Mouse (Mus musculus) MEL (cell line): ENCODE data around the gene 2300009A05Rik.

Source experiments
- CHD1 ChIP-seq: IDR thresholded peaks from 2 replicates; pipeline ENCODE4 v1.6.1; 2012; ENCODE audit warnings: low read depth, mild to moderate bottlenecking, inconsistent platforms, low read length, improper control_type of control experiment
- CTCF ChIP-seq, 3 experiments: IDR thresholded peaks in 2 of 3; conservative IDR thresholded peaks in 1 of 3; 2 replicates each; pipeline ENCODE4 v1.5.1; 2011 to 2012; ENCODE audit warnings: low read length in 3 of 3, low read depth in 2 of 3, mild to moderate bottlenecking in 2 of 3, improper control_type of control experiment in 1 of 3, inconsistent platforms in 1 of 3, mixed read lengths in 1 of 3, moderate library complexity in 1 of 3; ENCODE audit not compliant: control insufficient read depth in 1 of 3, insufficient read depth in 1 of 3, poor library complexity in 1 of 3, severe bottlenecking in 1 of 3
- ELF1 ChIP-seq: IDR thresholded peaks from 2 replicates; pipeline ENCODE4 v1.6.1; 2014; ENCODE audit warnings: low read depth, mild to moderate bottlenecking, inconsistent platforms, low read length, improper control_type of control experiment, moderate library complexity
- EP300 ChIP-seq, 2 experiments: IDR thresholded peaks; 2 replicates each; pipeline ENCODE4 v1.6.1; 2011; ENCODE audit warnings: improper control_type of control experiment in 2 of 2, low read length in 2 of 2, low read depth in 1 of 2, mild to moderate bottlenecking in 1 of 2
- MAZ ChIP-seq: IDR thresholded peaks from 2 replicates; pipeline ENCODE4 v1.6.1; 2012; ENCODE audit warnings: low read depth, mild to moderate bottlenecking, inconsistent platforms, low read length, improper control_type of control experiment
- MXI1 ChIP-seq: IDR thresholded peaks from 2 replicates; pipeline ENCODE4 v1.6.1; 2011; ENCODE audit warnings: mild to moderate bottlenecking, low read depth, low read length, improper control_type of control experiment
- POLR2A ChIP-seq, 2 experiments: IDR thresholded peaks; 2 replicates each; pipeline ENCODE4 v1.6.1; 2011 to 2012; ENCODE audit warnings: low read length in 2 of 2, mild to moderate bottlenecking in 2 of 2, control low read depth in 1 of 2, improper control_type of control experiment in 1 of 2, low read depth in 1 of 2, moderate library complexity in 1 of 2; ENCODE audit not compliant: control insufficient read depth in 1 of 2, insufficient read depth in 1 of 2, poor library complexity in 1 of 2
- USF1 ChIP-seq: IDR thresholded peaks from 2 replicates; pipeline ENCODE4 v1.6.1; 2014; ENCODE audit warnings: low read depth, mild to moderate bottlenecking, inconsistent platforms, low read length, improper control_type of control experiment, moderate library complexity
- USF2 ChIP-seq, 2 experiments: IDR thresholded peaks; 2 replicates each; pipeline ENCODE4 v1.6.1; 2011 to 2012; ENCODE audit warnings: improper control_type of control experiment in 2 of 2, low read length in 2 of 2, borderline replicate concordance in 1 of 2, inconsistent platforms in 1 of 2, low read depth in 1 of 2, mild to moderate bottlenecking in 1 of 2; ENCODE audit not compliant: insufficient read depth in 1 of 2
- ZMIZ1 ChIP-seq: IDR thresholded peaks from 2 replicates; pipeline ENCODE4 v1.6.1; 2012; ENCODE audit warnings: low read depth, mild to moderate bottlenecking, inconsistent platforms, low read length, improper control_type of control experiment, moderate library complexity

DNA sequence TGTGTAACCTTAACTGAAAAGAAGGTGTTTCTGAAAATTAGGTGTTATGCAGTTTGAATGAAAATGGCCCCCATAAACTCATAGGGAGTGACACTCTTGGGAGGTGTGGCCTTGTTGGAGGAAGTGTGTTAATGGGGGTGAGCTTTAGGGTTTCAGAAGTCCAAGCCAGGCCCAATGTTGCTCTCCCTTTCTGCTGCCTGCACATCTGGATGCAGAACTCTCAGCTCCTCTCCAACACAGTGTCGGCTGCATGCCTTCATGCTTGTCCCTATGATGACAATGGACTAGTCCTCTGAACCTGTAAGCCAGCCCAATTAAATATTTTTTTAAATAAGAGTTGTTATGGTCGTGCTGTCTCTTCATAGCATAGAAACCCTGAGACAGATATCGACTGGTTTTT lies 18.7 kb downstream of the 2300009A05Rik start:
- no peak for TF ChIP-seq CTCF (IDR thresholded peaks at IDR 0.05 in 2 of 3, conservative IDR thresholded peaks at IDR 0.05 in 1 of 3; ENCODE audit: control insufficient read depth in 1 of 3, insufficient read depth in 1 of 3, low read depth in 2 of 3, low read length in 3 of 3, poor library complexity in 1 of 3, severe bottlenecking in 1 of 3)
- TF ChIP-seq MAZ = no peak
- no peak for TF ChIP-seq POLR2A (IDR thresholded peaks at IDR 0.05; ENCODE audit: control insufficient read depth in 1 of 2, insufficient read depth in 1 of 2, low read depth in 1 of 2, low read length in 2 of 2, poor library complexity in 1 of 2)
- TF ChIP-seq EP300 (IDR thresholded peaks at IDR 0.05; ENCODE audit: low read depth in 1 of 2, low read length in 2 of 2) = no peak
- no peak for TF ChIP-seq USF1
- no peak for TF ChIP-seq ZMIZ1
- TF ChIP-seq MXI1 = no peak
- TF ChIP-seq CHD1 = no peak
- no peak for TF ChIP-seq USF2 (IDR thresholded peaks at IDR 0.05; ENCODE audit: borderline replicate concordance in 1 of 2, insufficient read depth in 1 of 2, low read depth in 1 of 2, low read length in 2 of 2)
- TF ChIP-seq ELF1 = no peak
